Mouse (Mus musculus) heart, adult 2 months (tissue): ENCODE data around the gene Copz2.

ENCODE experiments used
- CTCF ChIP-seq: fragments of 200-600 bp; IDR thresholded peaks from 2 replicates; pipeline ENCODE4 v1.8.1; 2022; ENCODE audit warnings: antibody characterized with exemption, mild to moderate bottlenecking, moderate library complexity
- EP300 ChIP-seq: fragments of 200-500 bp; IDR thresholded peaks from 2 replicates; pipeline ENCODE4 v1.6.1; 2011; ENCODE audit warnings: low read depth, low read length, control low read depth; ENCODE audit not compliant: insufficient read depth
- POLR2A ChIP-seq: fragments of 200-500 bp; IDR thresholded peaks from 2 replicates; pipeline ENCODE4 v1.6.1; 2011; ENCODE audit warnings: mild to moderate bottlenecking, low read depth, low read length, control low read depth; ENCODE audit not compliant: insufficient read depth

DNA sequence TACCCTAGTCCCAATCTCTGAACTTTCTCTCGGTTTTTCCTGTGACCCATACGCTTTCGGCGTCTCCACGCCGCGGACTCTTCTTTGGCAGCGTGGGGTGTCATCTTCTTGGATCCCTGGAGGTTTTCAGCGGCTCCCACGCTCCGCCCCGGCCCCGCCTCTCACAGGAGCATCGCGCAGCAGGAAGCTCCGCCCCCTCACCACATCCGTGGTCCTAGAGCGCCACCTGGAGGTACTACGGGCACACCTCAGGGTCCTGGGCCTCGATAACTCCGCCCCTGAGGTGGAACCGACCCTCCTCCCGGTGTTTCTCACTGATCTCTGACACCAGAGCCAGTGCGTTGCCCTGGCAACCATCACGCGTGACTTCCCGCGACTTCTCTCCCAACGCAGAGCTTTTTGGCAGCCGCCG lies 12.2 kb downstream of the Copz2 start:
- peak; percentile 67; the same call in 1 of the 2 replicates for TF ChIP-seq POLR2A
- TF ChIP-seq CTCF: peak; percentile 99
- peak; percentile 91 for TF ChIP-seq EP300
